Mouse (Mus musculus) E14TG2a.4 (cell line): ENCODE data around the gene Lrp3.

ENCODE experiments used
- CTCF ChIP-seq: conservative IDR thresholded peaks from 2 replicates; pipeline ENCODE4 v1.5.1; 2014; ENCODE audit warnings: low read length
- NANOG ChIP-seq: IDR thresholded peaks from 2 replicates; pipeline ENCODE4 v1.6.1; 2014; ENCODE audit warnings: borderline replicate concordance, low read length, mixed read lengths
- POU5F1 ChIP-seq: IDR thresholded peaks from 2 replicates; pipeline ENCODE4 v1.6.1; 2014; ENCODE audit warnings: low read length, borderline replicate concordance

- TF ChIP-seq CTCF (no peak), NANOG (no peak), POU5F1 (no peak)
Observed at GRCm38 (mm10) chr7:35157512-35157911, 57.8 kb downstream of the Lrp3 start.
